Mouse (Mus musculus): ENCODE measurements at regions not wholly inside any gene's neighbourhood (a gene's known extent, or its start where the extent isn't known, plus 50 kb on each side); places are given as distances from the start of the nearest gene placed in this dataset.

GRCm38 (mm10) chr12:94468027-94468426, 1224.0 kb upstream of the Flrt2 start:
- no peak for DNase-seq (ENCODE audit: inconsistent age in 2 of 2, low spot score in 1 of 2)

DNA sequence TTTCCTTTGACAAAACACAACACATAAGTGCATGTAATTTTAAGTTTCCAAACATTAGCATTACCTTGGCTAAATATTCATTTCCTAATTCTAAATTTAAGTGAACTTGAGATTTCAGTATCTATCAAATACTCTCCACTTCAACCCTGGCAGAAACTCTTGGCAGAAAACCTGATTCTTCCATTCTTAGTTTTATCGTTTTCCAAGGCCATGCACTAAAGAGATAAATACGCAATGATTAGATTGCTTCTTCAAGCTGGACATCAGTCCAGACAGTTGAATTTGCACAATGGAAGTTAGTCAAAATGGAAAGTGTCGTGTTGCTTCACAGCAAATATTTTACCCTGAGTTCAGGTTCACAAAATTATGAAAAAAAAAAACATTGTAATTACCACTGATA, 1223.4 kb upstream of the Flrt2 start:
- peak in 1 of 2 experiments; percentile 21 for DNase-seq (ENCODE audit: inconsistent age in 2 of 2, low spot score in 1 of 2)

DNA sequence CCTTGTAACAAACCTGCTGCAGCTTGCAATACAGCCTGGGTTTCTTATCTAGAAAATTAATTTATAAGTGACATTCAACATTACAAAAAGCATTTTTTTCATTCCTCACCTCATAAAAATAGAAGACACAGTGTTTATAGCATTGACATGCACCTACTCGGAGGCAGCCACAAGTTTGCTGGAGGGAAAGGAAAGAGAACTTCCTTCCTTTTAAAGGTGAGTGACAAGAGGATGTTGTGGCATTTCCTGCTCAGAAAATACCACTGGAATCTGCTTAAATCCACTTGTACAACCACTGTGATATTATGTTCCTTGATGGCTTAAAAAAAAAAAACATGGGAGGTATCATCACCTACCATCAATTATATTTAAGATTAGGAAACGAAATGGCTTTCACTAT, 1222.2 kb upstream of the Flrt2 start:
- DNase-seq (ENCODE audit: inconsistent age in 2 of 2, low spot score in 1 of 2): no peak

DNA sequence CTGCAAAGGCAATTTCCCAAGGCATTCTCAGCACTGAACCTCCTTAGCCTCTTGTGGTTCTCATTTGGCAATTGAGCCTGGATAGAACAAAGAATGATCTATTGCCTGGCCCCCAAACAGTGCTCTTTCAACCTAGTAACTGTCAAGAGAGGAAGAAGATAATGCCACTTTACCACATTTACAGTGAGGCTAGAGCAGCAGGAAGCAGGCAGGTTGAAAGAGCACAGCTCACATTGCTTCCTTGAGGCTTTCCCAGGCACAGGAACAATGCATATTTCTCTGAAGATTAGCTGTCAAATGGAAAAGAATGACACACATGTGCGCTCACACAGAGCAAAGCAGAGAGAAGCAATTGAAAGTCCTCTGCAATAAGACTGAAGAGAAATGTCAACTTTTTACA, 1221.0 kb upstream of the Flrt2 start:
- no peak for DNase-seq (ENCODE audit: inconsistent age in 2 of 2, low spot score in 1 of 2)

GRCm38 (mm10) chr12:94488721-94489120, 1203.3 kb upstream of the Flrt2 start:
- DNase-seq (ENCODE audit: inconsistent age in 2 of 2, low spot score in 1 of 2): no peak

GRCm38 (mm10) chr12:94508099-94508498, 1183.9 kb upstream of the Flrt2 start:
- no peak for DNase-seq (ENCODE audit: inconsistent age in 2 of 2, low spot score in 1 of 2)

DNA sequence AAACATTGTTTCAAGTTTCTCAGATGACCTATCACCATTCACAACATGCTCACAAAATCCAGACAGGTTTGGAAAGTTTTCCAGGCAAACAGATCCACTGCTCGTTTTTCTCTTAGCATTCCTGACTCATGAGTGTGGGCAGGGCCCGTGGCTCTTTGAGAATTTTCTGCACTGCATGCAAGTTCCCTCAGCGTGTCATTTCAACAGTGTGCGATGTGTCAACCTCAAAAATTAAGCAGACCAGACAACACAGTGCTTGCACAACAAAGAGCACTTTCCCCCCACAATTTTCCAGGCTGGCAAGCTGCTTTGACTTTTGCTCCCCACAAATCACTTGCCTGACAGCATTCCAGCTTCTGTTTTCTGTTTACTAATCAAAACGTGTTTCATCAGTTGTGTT, 1182.2 kb upstream of the Flrt2 start:
- peak in 1 of 2 experiments; percentile 48 for DNase-seq (ENCODE audit: inconsistent age in 2 of 2, low spot score in 1 of 2)

- no peak for DNase-seq (ENCODE audit: inconsistent age in 2 of 2, low spot score in 1 of 2)
Observed at GRCm38 (mm10) chr12:94544706-94545105, 1147.3 kb upstream of the Flrt2 start.

DNA sequence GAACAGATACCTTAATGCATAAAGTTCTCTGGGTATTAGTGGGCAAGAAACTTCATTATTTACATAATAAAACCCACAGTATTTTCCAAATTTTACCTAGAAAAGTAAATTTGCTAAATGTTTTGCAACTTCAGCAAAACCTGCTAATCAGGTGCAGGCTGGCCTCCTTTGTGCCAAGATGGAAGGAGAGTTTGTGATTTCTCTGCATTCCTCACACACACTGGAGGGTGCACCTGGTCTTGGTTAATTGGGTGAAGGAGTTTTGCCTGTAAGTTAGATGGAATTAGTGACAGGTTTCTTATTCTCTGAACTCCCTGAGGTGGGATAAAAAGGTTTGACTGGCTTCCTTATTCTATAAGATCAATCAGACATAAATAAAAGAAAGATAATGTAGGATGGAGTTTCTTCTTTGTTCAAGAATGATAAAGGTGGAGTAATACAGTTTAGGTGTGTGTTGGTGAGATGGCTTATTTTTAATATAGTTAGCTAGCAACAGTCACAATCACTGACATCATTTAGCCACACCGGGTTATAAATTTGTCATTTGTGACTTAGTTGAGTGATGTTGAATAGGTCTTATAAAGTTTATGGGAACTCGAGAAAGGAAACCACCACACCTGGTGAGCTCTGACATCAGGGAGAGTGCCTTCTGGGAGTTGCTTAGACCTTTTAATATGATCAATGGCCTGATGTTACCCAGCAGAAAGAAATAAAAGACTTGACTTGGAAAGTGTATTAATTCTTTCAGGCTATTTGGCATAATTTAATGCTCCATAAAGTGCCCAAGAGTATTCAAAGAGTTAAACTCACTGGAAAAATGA, 1131.4 kb upstream of the Flrt2 start:
- DNase-seq (ENCODE audit: inconsistent age in 2 of 2, low spot score in 1 of 2): no peak

GRCm38 (mm10) chr12:94574981-94575380, 1117.0 kb upstream of the Flrt2 start:
- no peak for DNase-seq (ENCODE audit: inconsistent age in 2 of 2, low spot score in 1 of 2)

DNA sequence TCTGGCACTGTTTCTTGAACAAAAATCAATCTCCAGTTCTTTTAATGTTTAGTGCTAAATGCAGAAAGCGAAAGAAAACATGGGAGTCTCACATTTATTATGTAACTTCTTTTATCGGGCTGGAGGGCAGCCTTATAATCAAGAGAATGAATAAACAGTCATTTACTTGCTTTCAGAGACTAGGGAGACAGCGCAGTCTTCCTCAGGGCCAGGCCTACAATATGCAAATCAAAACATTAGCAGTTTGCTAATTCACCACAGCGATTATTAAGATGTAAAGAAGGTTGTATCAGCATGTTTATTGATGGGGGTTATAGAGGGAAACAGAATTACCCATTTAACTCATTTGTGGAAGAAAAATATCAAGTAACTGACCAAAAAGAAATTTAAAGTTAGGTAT, 1111.7 kb upstream of the Flrt2 start:
- DNase-seq (ENCODE audit: inconsistent age in 2 of 2, low spot score in 1 of 2): no peak

- no peak for DNase-seq (ENCODE audit: inconsistent age in 2 of 2, low spot score in 1 of 2)
Observed at GRCm38 (mm10) chr12:94584309-94584708, 1107.7 kb upstream of the Flrt2 start.

- DNase-seq (ENCODE audit: inconsistent age in 2 of 2, low spot score in 1 of 2): no peak
Observed at GRCm38 (mm10) chr12:94587031-94587430, 1105.0 kb upstream of the Flrt2 start.

DNA sequence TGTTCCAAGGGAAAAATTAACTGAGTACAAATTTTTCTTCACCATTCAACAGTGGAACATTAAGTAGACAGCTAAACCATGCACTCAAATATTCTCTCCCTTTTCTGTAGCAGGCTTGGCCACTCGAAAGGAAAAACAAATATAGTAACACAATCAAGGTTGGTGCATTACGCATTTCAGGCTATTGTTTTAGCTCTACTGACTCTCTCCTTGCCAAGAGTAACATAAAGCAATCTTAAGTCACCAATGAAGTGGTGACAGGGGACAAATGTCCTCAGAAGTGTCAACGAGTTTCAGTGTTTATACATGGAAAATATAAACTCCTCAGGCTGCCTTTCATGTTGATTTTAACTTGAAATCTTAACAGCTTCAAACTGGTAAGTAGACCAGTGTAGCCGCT, 1103.4 kb upstream of the Flrt2 start:
- no peak for DNase-seq (ENCODE audit: inconsistent age in 2 of 2, low spot score in 1 of 2)

DNA sequence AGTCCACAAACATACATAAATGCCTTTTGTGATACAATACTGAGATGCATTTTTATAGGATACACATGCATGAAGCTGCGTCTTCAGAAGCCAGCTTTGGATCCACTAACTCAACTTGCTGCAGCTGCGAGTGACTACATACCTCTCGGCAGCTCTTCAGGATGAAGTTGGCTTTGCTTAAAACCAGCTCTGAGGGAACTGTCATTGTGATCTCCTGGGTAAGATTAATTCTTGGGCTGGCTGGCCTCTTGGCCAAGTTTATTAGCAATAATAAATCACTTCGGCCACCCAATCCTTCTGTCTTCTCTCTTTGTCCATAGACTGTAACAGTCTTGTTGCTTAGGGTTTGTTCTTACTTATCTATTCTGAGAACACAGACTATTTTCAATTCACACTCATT, 1103.0 kb upstream of the Flrt2 start:
- DNase-seq (ENCODE audit: inconsistent age in 2 of 2, low spot score in 1 of 2): peak in 1 of 2 experiments; percentile 20

- DNase-seq (ENCODE audit: inconsistent age in 2 of 2, low spot score in 1 of 2): no peak
Observed at GRCm38 (mm10) chr12:94605566-94605965, 1086.5 kb upstream of the Flrt2 start.

- no peak for DNase-seq (ENCODE audit: inconsistent age in 2 of 2, low spot score in 1 of 2)
Observed at GRCm38 (mm10) chr12:94636555-94636954, 1055.5 kb upstream of the Flrt2 start.

DNA sequence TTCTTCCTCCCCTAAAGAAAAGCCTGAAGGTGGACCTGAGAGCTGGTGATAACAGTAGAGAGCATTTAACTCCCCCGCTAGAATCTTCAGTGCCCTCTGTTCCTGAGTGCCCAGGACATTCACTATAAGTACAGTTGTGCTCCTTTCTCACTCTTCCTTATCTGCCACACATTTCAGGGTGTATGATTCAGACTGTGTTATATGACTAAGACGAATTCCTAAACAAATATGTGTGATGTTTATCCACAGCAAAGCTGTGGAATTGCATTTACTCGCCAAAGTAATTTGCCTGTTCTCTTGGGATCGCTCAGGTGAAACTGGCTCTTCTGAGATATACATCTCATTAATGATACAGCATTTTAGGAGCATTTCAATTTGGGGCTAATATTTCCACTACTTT, 1051.9 kb upstream of the Flrt2 start:
- DNase-seq (ENCODE audit: inconsistent age in 2 of 2, low spot score in 1 of 2): no peak

DNA sequence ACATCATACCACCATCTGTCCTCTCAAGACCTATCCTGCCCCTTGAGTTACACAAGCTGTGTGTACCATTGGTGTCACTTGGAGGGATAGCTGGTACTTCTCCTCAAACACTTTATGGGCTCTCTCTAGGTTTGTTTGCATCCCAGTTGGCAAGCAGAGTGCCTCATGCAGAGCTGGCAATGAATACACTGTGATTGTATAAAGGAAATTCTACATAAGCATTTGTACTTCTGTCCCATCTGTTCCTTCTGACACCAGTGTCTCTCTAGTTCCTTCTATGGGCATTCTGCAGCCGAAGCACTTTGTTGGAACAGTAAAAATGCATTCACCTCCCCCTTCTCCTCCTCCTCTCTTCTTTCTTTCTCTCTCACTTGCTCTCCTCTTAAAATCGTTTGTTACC, 1046.7 kb upstream of the Flrt2 start:
- DNase-seq (ENCODE audit: inconsistent age in 2 of 2, low spot score in 1 of 2): no peak

GRCm38 (mm10) chr12:94670035-94670434, 1022.0 kb upstream of the Flrt2 start:
- DNase-seq (ENCODE audit: inconsistent age in 2 of 2, low spot score in 1 of 2): peak; percentile 9 to 92

- no peak for DNase-seq (ENCODE audit: inconsistent age in 2 of 2, low spot score in 1 of 2)
Observed at GRCm38 (mm10) chr12:94674925-94675324, 1017.1 kb upstream of the Flrt2 start.

GRCm38 (mm10) chr12:94691341-94692029, 1000.5 kb upstream of the Flrt2 start:
- DNase-seq (ENCODE audit: inconsistent age in 2 of 2, low spot score in 1 of 2): no peak

DNA sequence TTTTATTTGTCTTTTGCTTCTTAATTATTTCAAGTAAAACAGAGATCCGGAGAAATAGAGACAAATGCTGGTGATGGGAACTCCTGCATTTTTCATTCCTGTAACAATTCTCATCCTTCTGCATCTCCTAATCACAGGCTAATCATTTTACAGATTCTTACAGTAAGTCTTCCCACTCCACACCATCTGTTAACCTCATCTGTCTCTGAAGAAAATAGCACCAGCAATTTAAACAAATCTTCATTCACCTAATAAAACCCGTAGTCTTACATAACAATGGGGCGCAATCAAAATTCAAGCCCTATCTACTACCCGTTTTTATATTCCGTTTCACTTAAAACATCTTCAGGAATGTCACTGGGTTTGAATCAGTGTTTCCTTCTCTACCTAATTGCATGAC, 960.6 kb upstream of the Flrt2 start:
- no peak for DNase-seq (ENCODE audit: inconsistent age in 2 of 2, low spot score in 1 of 2)

Data from adrenal gland, adult (tissue).